Comparison of ENCODE assay signal across 10 mouse cellular contexts in genomic region chr8:70887669-70888068, GRCm38 (mm10). TPM values are rescaled to one million over a fixed set of nuclear protein-coding genes. Genes with fewer than 3 reads are reported as not detected.
DNase-seq lines count a peak whose midpoint lies in the region; ATAC-seq lines count a peak whose summit lies in the region.
"Had no signal": no experiment of that assay in that cellular context is flagged by ENCODE, and none has a peak within 500 bp of the region (broad histone marks: within the 10 kb centered on the region; RNA-seq: fewer than 3 reads in every experiment).

No protein-coding gene starts in this region.

- H3K27ac ChIP-seq in intestine, embryonic 15.5 days, result no peak overlapping the region
- H3K27ac ChIP-seq in intestine, embryonic 16.5 days (ENCODE audit: low read length), result no peak overlapping the region
- no peak overlapping the region for H3K27ac ChIP-seq in forebrain, embryonic 16.5 days (ENCODE audit: low read length)
- H3K27ac ChIP-seq in midbrain, embryonic 12.5 days (replicated peaks), result no peak overlapping the region
- H3K27ac ChIP-seq: lung, embryonic 15.5 days had no signal

- no peaks in the 10 kb centered on the region for H3K9me3 ChIP-seq in intestine, embryonic 15.5 days
- H3K9me3 ChIP-seq in intestine, embryonic 16.5 days (ENCODE audit: control insufficient read depth, low read length), result no peaks in the 10 kb centered on the region
- H3K9me3 ChIP-seq in forebrain, embryonic 16.5 days (ENCODE audit: control insufficient read depth, low read length), result no peaks in the 10 kb centered on the region
- H3K9me3 ChIP-seq in midbrain, embryonic 12.5 days, result no peaks in the 10 kb centered on the region
- H3K9me3 ChIP-seq: lung, embryonic 15.5 days had no signal

- 9% methylated on average over 17 of the region's 18 CpGs for WGBS in intestine, embryonic 15.5 days
- WGBS in intestine, embryonic 16.5 days, result 10% methylated on average over 18 of the region's 18 CpGs
- WGBS in forebrain, embryonic 16.5 days, result 3% methylated on average over 15 of the region's 18 CpGs
- WGBS in midbrain, embryonic 12.5 days, result 4% methylated on average over 16 of the region's 18 CpGs

- no peak overlapping the region for H3K4me3 ChIP-seq in intestine, embryonic 15.5 days (replicated peaks)
- no peak overlapping the region for H3K4me3 ChIP-seq in intestine, embryonic 16.5 days (ENCODE audit: low read length)
- no peak overlapping the region for H3K4me3 ChIP-seq in forebrain, embryonic 16.5 days (replicated peaks; ENCODE audit: low read length)
- H3K4me3 ChIP-seq in midbrain, embryonic 12.5 days, result peak overlapping the region; percentile 17; the same call in 1 of the 2 replicates
- H3K4me3 ChIP-seq: erythroblast, embryonic 14.5 days; lung, embryonic 15.5 days had no signal

- peak overlapping the region; percentile 37 for H3K4me2 ChIP-seq in intestine, embryonic 15.5 days (replicated peaks)
- no peak overlapping the region for H3K4me2 ChIP-seq in intestine, embryonic 16.5 days (ENCODE audit: low read depth, low read length)
- H3K4me2 ChIP-seq in forebrain, embryonic 16.5 days (ENCODE audit: low read length), result peak overlapping the region; percentile 20; the same call in 1 of the 2 replicates
- peak overlapping the region; percentile 39 for H3K4me2 ChIP-seq in midbrain, embryonic 12.5 days (replicated peaks)
- H3K4me2 ChIP-seq: lung, embryonic 15.5 days had no signal

- peak; percentile 36 for DNase-seq in T-cell, adult 2 months (ENCODE audit: low spot score)
- no peak for DNase-seq in right cerebral cortex, postnatal 14 days
- no peak for DNase-seq in left cerebral cortex, postnatal 36 days (ENCODE audit: low spot score in 2 of 2)
- DNase-seq in cerebellum, adult 11-12 months, result no peak

- H3K4me1 ChIP-seq in intestine, embryonic 15.5 days (replicated peaks), result peaks cover 11% of the 10 kb centered on the region
- H3K4me1 ChIP-seq in intestine, embryonic 16.5 days (ENCODE audit: control insufficient read depth, insufficient read depth, low read length), result peaks cover 12% of the 10 kb centered on the region
- peaks cover 5% of the 10 kb centered on the region; the same call in 1 of the 2 replicates for H3K4me1 ChIP-seq in forebrain, embryonic 16.5 days (replicated peaks; ENCODE audit: control insufficient read depth, insufficient read depth, low read length)
- peaks cover 16% of the 10 kb centered on the region for H3K4me1 ChIP-seq in midbrain, embryonic 12.5 days

- H3K9ac ChIP-seq in intestine, embryonic 15.5 days, result no peak overlapping the region
- H3K9ac ChIP-seq in intestine, embryonic 16.5 days (ENCODE audit: low read depth, low read length), result no peak overlapping the region
- no peak overlapping the region for H3K9ac ChIP-seq in forebrain, embryonic 16.5 days (replicated peaks; ENCODE audit: low read depth, low read length)
- H3K9ac ChIP-seq in midbrain, embryonic 12.5 days (replicated peaks), result peak overlapping the region; percentile 32; the same call in 1 of the 2 replicates
- H3K9ac ChIP-seq: lung, embryonic 15.5 days had no signal

- intact Hi-C loops in left cerebral cortex, postnatal 36 days (cut with DNase I), result no loop called here

- peaks cover 33% of the 10 kb centered on the region for H3K27me3 ChIP-seq in intestine, embryonic 15.5 days (replicated peaks)
- H3K27me3 ChIP-seq in intestine, embryonic 16.5 days (replicated peaks; ENCODE audit: control insufficient read depth, insufficient read depth, low read length), result peaks cover 24% of the 10 kb centered on the region
- H3K27me3 ChIP-seq in forebrain, embryonic 16.5 days (replicated peaks; ENCODE audit: control insufficient read depth, insufficient read depth, low read length), result peaks cover 21% of the 10 kb centered on the region
- peaks cover 59% of the 10 kb centered on the region for H3K27me3 ChIP-seq in midbrain, embryonic 12.5 days

- no peaks in the 10 kb centered on the region for H3K36me3 ChIP-seq in intestine, embryonic 15.5 days
- H3K36me3 ChIP-seq in intestine, embryonic 16.5 days (ENCODE audit: control insufficient read depth, insufficient read depth, low read length), result no peaks in the 10 kb centered on the region
- no peaks in the 10 kb centered on the region for H3K36me3 ChIP-seq in forebrain, embryonic 16.5 days (ENCODE audit: control insufficient read depth, insufficient read depth)
- no peaks in the 10 kb centered on the region for H3K36me3 ChIP-seq in midbrain, embryonic 12.5 days
- H3K36me3 ChIP-seq: lung, embryonic 15.5 days had no signal

- ATAC-seq in intestine, embryonic 15.5 days, result no peak
- ATAC-seq in intestine, embryonic 16.5 days, result no peak
- ATAC-seq in forebrain, embryonic 16.5 days, result peak; percentile 22; the same call in 1 of the 2 replicates
- ATAC-seq in midbrain, embryonic 12.5 days (ENCODE audit: low FRiP score, low read depth), result no peak; the same call in 1 of the 2 replicates

RNA-seq across cellular contexts. Expression of gene Slc5a5, which starts 4.9 kb away (rescaled TPM):
- polyA plus RNA-seq in intestine, embryonic 15.5 days (2015; fragmentation: Nextera tagmentation; extraction: Ambion mirVana), result 0.34 and 0.40 TPM in 2 replicates
- 0.31 and 0.32 TPM in 2 replicates for polyA plus RNA-seq in intestine, embryonic 16.5 days (2015; fragmentation: Nextera tagmentation; extraction: Ambion mirVana)
- 1.6 and 1.9 TPM in 2 replicates for polyA plus RNA-seq in forebrain, embryonic 16.5 days (2015; fragmentation: Nextera tagmentation; extraction: Ambion mirVana)
- polyA plus RNA-seq in midbrain, embryonic 12.5 days (2016; fragmentation: Nextera tagmentation; extraction: Ambion mirVana), result 0.55 and 0.69 TPM in 2 replicates
- 10 to 100 TPM in 1 of 2 experiments, 1 to 10 TPM in 1; 8.9 to 12.1 TPM for total RNA-seq in left cerebral cortex, postnatal 36 days (2021)

RNA-seq across cellular contexts. Expression of gene Rpl18a, which starts 9.5 kb away (rescaled TPM):
- 4,170 and 4,400 TPM in 2 replicates for polyA plus RNA-seq in intestine, embryonic 15.5 days (2015; fragmentation: Nextera tagmentation; extraction: Ambion mirVana)
- polyA plus RNA-seq in intestine, embryonic 16.5 days (2015; fragmentation: Nextera tagmentation; extraction: Ambion mirVana), result 4,291 and 4,407 TPM in 2 replicates
- polyA plus RNA-seq in forebrain, embryonic 16.5 days (2015; fragmentation: Nextera tagmentation; extraction: Ambion mirVana), result 2,480 and 2,641 TPM in 2 replicates
- polyA plus RNA-seq in midbrain, embryonic 12.5 days (2016; fragmentation: Nextera tagmentation; extraction: Ambion mirVana), result 2,550 and 2,750 TPM in 2 replicates
- total RNA-seq in left cerebral cortex, postnatal 36 days (2021), result 100 to 1,000 TPM; 558 to 677 TPM

RNA-seq across cellular contexts. Expression of gene Ccdc124, which starts 13.9 kb away (rescaled TPM):
- 89.4 and 90.7 TPM in 2 replicates for polyA plus RNA-seq in intestine, embryonic 15.5 days (2015; fragmentation: Nextera tagmentation; extraction: Ambion mirVana)
- 79.3 and 90.1 TPM in 2 replicates for polyA plus RNA-seq in intestine, embryonic 16.5 days (2015; fragmentation: Nextera tagmentation; extraction: Ambion mirVana)
- polyA plus RNA-seq in forebrain, embryonic 16.5 days (2015; fragmentation: Nextera tagmentation; extraction: Ambion mirVana), result 152 and 167 TPM in 2 replicates
- polyA plus RNA-seq in midbrain, embryonic 12.5 days (2016; fragmentation: Nextera tagmentation; extraction: Ambion mirVana), result 145 and 152 TPM in 2 replicates
- total RNA-seq in left cerebral cortex, postnatal 36 days (2021), result 100 to 1,000 TPM in 1 of 2 experiments, 10 to 100 TPM in 1; 88.6 to 108 TPM

RNA-seq across cellular contexts. Expression of gene Map1s, which starts 18.1 kb away (rescaled TPM):
- polyA plus RNA-seq in intestine, embryonic 15.5 days (2015; fragmentation: Nextera tagmentation; extraction: Ambion mirVana), result 36.7 and 38.6 TPM in 2 replicates
- 32.6 and 34.3 TPM in 2 replicates for polyA plus RNA-seq in intestine, embryonic 16.5 days (2015; fragmentation: Nextera tagmentation; extraction: Ambion mirVana)
- polyA plus RNA-seq in forebrain, embryonic 16.5 days (2015; fragmentation: Nextera tagmentation; extraction: Ambion mirVana), result 63.5 and 67.7 TPM in 2 replicates
- 58.4 and 61.0 TPM in 2 replicates for polyA plus RNA-seq in midbrain, embryonic 12.5 days (2016; fragmentation: Nextera tagmentation; extraction: Ambion mirVana)
- total RNA-seq in left cerebral cortex, postnatal 36 days (2021), result 10 to 100 TPM; 78.7 to 82.1 TPM

RNA-seq across cellular contexts. Expression of gene Kcnn1, which starts 24.6 kb away (rescaled TPM):
- polyA plus RNA-seq in intestine, embryonic 15.5 days (2015; fragmentation: Nextera tagmentation; extraction: Ambion mirVana), result 2.0 TPM in 2 replicates
- polyA plus RNA-seq in intestine, embryonic 16.5 days (2015; fragmentation: Nextera tagmentation; extraction: Ambion mirVana), result 1.0 and 1.2 TPM in 2 replicates
- polyA plus RNA-seq in forebrain, embryonic 16.5 days (2015; fragmentation: Nextera tagmentation; extraction: Ambion mirVana), result 11.2 and 13.4 TPM in 2 replicates
- polyA plus RNA-seq in midbrain, embryonic 12.5 days (2016; fragmentation: Nextera tagmentation; extraction: Ambion mirVana), result 27.4 TPM in 2 replicates
- 10 to 100 TPM; 18.3 to 27.0 TPM for total RNA-seq in left cerebral cortex, postnatal 36 days (2021)
